Mouse (Mus musculus) heart, postnatal 0 days (tissue): ENCODE measurements around the gene Trim15. TPM values are rescaled to one million over a fixed set of nuclear protein-coding genes. Genes with fewer than 3 reads are reported as not detected.

Experiments
- ATAC-seq: fragments of 200-750 bp; cut with Nextera tagmentation; 2 replicates; pipeline ENCODE4 v1.8.0; 2017; ENCODE audit warnings: low read depth, moderate number of reproducible peaks, moderate library complexity; ENCODE audit not compliant: insufficient read depth
- DNase-seq: peaks from one replicate; pipeline ENCODE4 v3.0.0-alpha.2; 2016; ENCODE audit warnings: low spot score
- H3K27ac ChIP-seq: fragments of 300-500 bp; sonication (generic); 2 replicates; pipeline ENCODE4 v1.5.1; 2014; ENCODE audit warnings: low read depth, mild to moderate bottlenecking
- H3K27me3 ChIP-seq: fragments of 300-500 bp; sonication (generic); 2 replicates; pipeline ENCODE4 v1.6.1; 2014; ENCODE audit warnings: low read length, mixed read lengths; ENCODE audit not compliant: control insufficient read depth, insufficient read depth
- H3K36me3 ChIP-seq: fragments of 300-500 bp; sonication (generic); replicated peaks from 2 replicates; pipeline ENCODE4 v1.6.1; 2014; ENCODE audit warnings: low read length, mixed read lengths; ENCODE audit not compliant: control insufficient read depth, insufficient read depth
- H3K4me1 ChIP-seq: fragments of 300-500 bp; sonication (generic); 2 replicates; pipeline ENCODE4 v1.6.1; 2014; ENCODE audit warnings: antibody characterized with exemption; ENCODE audit not compliant: control insufficient read depth, insufficient read depth
- H3K4me2 ChIP-seq: fragments of 300-500 bp; sonication (generic); 2 replicates; pipeline ENCODE4 v1.6.1; 2014; ENCODE audit warnings: low read depth, mild to moderate bottlenecking, low read length, moderate library complexity
- H3K4me3 ChIP-seq: fragments of 300-500 bp; sonication (generic); 2 replicates; pipeline ENCODE4 v1.5.1; 2014; ENCODE audit warnings: low read depth, low read length
- H3K9ac ChIP-seq: fragments of 300-500 bp; sonication (generic); replicated peaks from 2 replicates; pipeline ENCODE4 v1.6.1; 2014; ENCODE audit warnings: low read depth, low read length, mixed read lengths
- H3K9me3 ChIP-seq: fragments of 300-500 bp; sonication (generic); replicated peaks from 2 replicates; pipeline ENCODE4 v1.6.1; 2016; ENCODE audit warnings: low read length; ENCODE audit not compliant: control insufficient read depth
- CTCF ChIP-seq: IDR thresholded peaks from 2 replicates; pipeline ENCODE4 v1.5.1; 2016; ENCODE audit warnings: antibody characterized with exemption, control low read depth, low read depth
- EP300 ChIP-seq: IDR thresholded peaks from 2 replicates; pipeline ENCODE4 v1.6.1; 2016; ENCODE audit warnings: antibody characterized with exemption, low read depth
- WGBS: fragments of 180-500 bp; shearing (Covaris S2); extraction: QIAGEN DNeasy Blood & Tissue Kit; methylation state at CpG from one replicate; pipeline ENCODE4 v1.1.7; 2014; 5-methylcytosine and 5-hydroxymethylcytosine counted together
- polyA plus RNA-seq: library from polyadenylated mRNA; unstranded; fragments of >200 nt; fragmentation: Nextera tagmentation; extraction: Ambion mirVana; gene quantifications from 2 replicates; pipeline ENCODE4 v1.2.1, GENCODE M21; 2015
- total RNA-seq: library from RNA; depleted of rRNA; stranded (reverse); fragments of >200 nt; gene quantifications from 2 replicates; pipeline ENCODE4 v1.2.3, GENCODE M21; 2014; ENCODE audit warnings: low replicate concordance; rRNA removed

The Trim15 gene
- total RNA-seq (not detected in 2 replicates), polyA plus RNA-seq (not detected in 2 replicates)

- H3K4me3 ChIP-seq, result 0 out of 2 replicates have a peak within 1 kb of the TSS, but pooled peaks have one; percentile 13
- no peak for ATAC-seq
- no peak for TF ChIP-seq EP300
- no peak for TF ChIP-seq CTCF
- H3K27ac ChIP-seq, result no peak within 1 kb of the TSS
- H3K9ac ChIP-seq, result no peak within 1 kb of the TSS
- 0 out of 2 replicates have a peak within 1 kb of the TSS, but pooled peaks have one; percentile 21 for H3K4me2 ChIP-seq
- H3K4me1 ChIP-seq, result no peaks in the 10 kb centered on the region
- DNase-seq, result no peak
- peaks cover 33% of the 10 kb centered on the region for H3K27me3 ChIP-seq
- 10% methylated on average over 29 of the region's 29 CpGs for WGBS
- no peaks in the 10 kb centered on the region for H3K36me3 ChIP-seq
- H3K9me3 ChIP-seq, result no peaks in the 10 kb centered on the region
These were observed at the start of gene Trim15 for GRCm38 (mm10) chr17:36866719-36867527. Gene Trim15 (minus strand): TSS chr17:36867210.

- no peak for DNase-seq
These were observed 48.1 kb upstream of the Trim15 start for GRCm38 (mm10) chr17:36915076-36915475.

GRCm38 (mm10) chr17:36914108-36914507 is 47.1 kb upstream of the Trim15 start:
- Histone ChIP-seq H3K36me3 (no peaks in the 10 kb centered on the region), H3K9me3 (no peaks in the 10 kb centered on the region), H3K4me1 (no peaks in the 10 kb centered on the region), H3K27ac (no peak overlapping the region), H3K4me2 (no peak overlapping the region), H3K9ac (no peak overlapping the region), H3K4me3 (no peak overlapping the region), H3K27me3 (peaks cover 26% of the 10 kb centered on the region)
- no peak for TF ChIP-seq EP300
- peak; percentile 74 for TF ChIP-seq CTCF
- DNase-seq, result peak; percentile 66
- ATAC-seq, result no peak
- 15% methylated on average over 2 of the region's 2 CpGs for WGBS

More at GRCm38 (mm10) chr17:36915076-36915475, 48.1 kb upstream of the Trim15 start:
- Histone ChIP-seq H3K36me3 (no peaks in the 10 kb centered on the region), H3K4me2 (no peak overlapping the region), H3K27me3 (peaks cover 20% of the 10 kb centered on the region), H3K4me3 (no peak overlapping the region), H3K9me3 (no peaks in the 10 kb centered on the region), H3K27ac (no peak overlapping the region), H3K9ac (no peak overlapping the region), H3K4me1 (no peaks in the 10 kb centered on the region)
- 11% methylated on average over 9 of the region's 9 CpGs for WGBS
- no peak for ATAC-seq
- TF ChIP-seq EP300 (no peak), CTCF (peak; percentile 76)

- H3K4me2 ChIP-seq, result no peak overlapping the region
- no peaks in the 10 kb centered on the region for H3K9me3 ChIP-seq
- 55% methylated on average over 2 of the region's 2 CpGs for whole genome bisulfite sequencing
- H3K9ac ChIP-seq, result no peak overlapping the region
- H3K27me3 ChIP-seq, result peaks cover 26% of the 10 kb centered on the region
- no peak overlapping the region for H3K27ac ChIP-seq
- H3K36me3 ChIP-seq, result no peaks in the 10 kb centered on the region
- no peaks in the 10 kb centered on the region for H3K4me1 ChIP-seq
- DNase-seq (no peak), ATAC-seq (no peak)
- H3K4me3 ChIP-seq, result no peak overlapping the region
- TF ChIP-seq EP300, result no peak
- no peak for TF ChIP-seq CTCF
These were observed 45.0 kb upstream of the Trim15 start for GRCm38 (mm10) chr17:36912031-36912430.

GRCm38 (mm10) chr17:36909802-36910201 is 42.8 kb upstream of the Trim15 start:
- DNase-seq (no peak), ATAC-seq (no peak)
- Histone ChIP-seq H3K27me3 (peaks cover 11% of the 10 kb centered on the region), H3K4me2 (no peak overlapping the region), H3K4me3 (no peak overlapping the region), H3K9me3 (no peaks in the 10 kb centered on the region), H3K27ac (no peak overlapping the region), H3K9ac (no peak overlapping the region), H3K4me1 (no peaks in the 10 kb centered on the region), H3K36me3 (no peaks in the 10 kb centered on the region)
- no peak for TF ChIP-seq EP300
- TF ChIP-seq CTCF, result no peak
- 33% methylated on average over 4 of the region's 4 CpGs for WGBS

- DNase-seq (no peak), ATAC-seq (no peak)
- no peak overlapping the region for H3K4me3 ChIP-seq
- 48% methylated on average over 1 of the region's 1 CpGs for WGBS
- no peak for TF ChIP-seq EP300
- TF ChIP-seq CTCF, result no peak
- no peak overlapping the region for H3K4me2 ChIP-seq
- peaks cover 8% of the 10 kb centered on the region for H3K27me3 ChIP-seq
- no peak overlapping the region for H3K27ac ChIP-seq
- no peaks in the 10 kb centered on the region for H3K4me1 ChIP-seq
- H3K9ac ChIP-seq, result no peak overlapping the region
- H3K36me3 ChIP-seq, result no peaks in the 10 kb centered on the region
- H3K9me3 ChIP-seq, result no peaks in the 10 kb centered on the region
These were observed 41.2 kb upstream of the Trim15 start for GRCm38 (mm10) chr17:36908235-36908634.
